Mouse (Mus musculus) left cerebral cortex, adult 8-10 months (tissue): ENCODE results near the gene Rps27rt. TPM values are rescaled to one million over a fixed set of nuclear protein-coding genes. Genes with fewer than 3 reads are reported as not detected.
"Not testable (repeated sequence)": the region's sequence is repeated elsewhere in the genome, so short reads cannot be mapped to it uniquely, and the experiment has no call there.

Source experiments
- DNase-seq, 2 experiments: peaks; one replicate each; pipeline ENCODE4 v3.0.0; 2022; ENCODE audit warnings: low spot score in 2 of 2
- total RNA-seq, 4 experiments: library from RNA; stranded (reverse); gene quantifications; 2 replicates each; pipeline ENCODE4 v1.2.4; 2022

Rps27rt gene
- total RNA-seq, 4 experiments from 2014 or later = 9.8 to 44.3 (median 37.3) TPM

- DNase-seq = no peak
Measured at GRCm38 (mm10) chr9:114986361-114986760, 3.8 kb upstream of the Rps27rt start.

- no peak for DNase-seq
Measured at GRCm38 (mm10) chr9:114985741-114986140, 3.2 kb upstream of the Rps27rt start.

DNA sequence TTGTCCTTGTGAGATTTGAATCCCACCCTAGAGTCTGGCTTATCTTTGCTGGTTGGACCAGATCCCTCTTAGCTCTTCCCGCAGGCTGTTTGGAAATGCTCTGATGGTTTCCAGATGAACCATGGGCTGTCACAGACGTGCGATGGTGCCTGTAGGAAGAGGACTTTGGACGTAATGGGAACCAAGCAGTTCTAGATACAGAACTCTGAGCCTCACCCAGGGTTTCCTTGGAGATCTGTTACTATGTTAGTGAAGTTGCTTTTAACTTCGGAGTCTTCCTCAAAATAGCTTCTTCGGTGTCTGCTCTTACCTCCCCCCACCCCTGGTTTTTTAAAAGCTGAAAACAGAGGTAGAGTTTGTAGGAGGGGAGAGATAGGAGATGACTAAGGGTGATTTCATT is 2.6 kb downstream of the Rps27rt start:
- DNase-seq = no peak

- DNase-seq = peak; percentile 57 to 84
Measured at GRCm38 (mm10) chr9:114978281-114979111, 4.0 kb downstream of the Rps27rt start, which contains the start of gene Osbpl10. Osbpl10 (plus strand) TSS chr9:114978569.

- DNase-seq = peak; percentile 25 to 72
Measured at GRCm38 (mm10) chr9:114977461-114978280, 4.9 kb downstream of the Rps27rt start.

DNA sequence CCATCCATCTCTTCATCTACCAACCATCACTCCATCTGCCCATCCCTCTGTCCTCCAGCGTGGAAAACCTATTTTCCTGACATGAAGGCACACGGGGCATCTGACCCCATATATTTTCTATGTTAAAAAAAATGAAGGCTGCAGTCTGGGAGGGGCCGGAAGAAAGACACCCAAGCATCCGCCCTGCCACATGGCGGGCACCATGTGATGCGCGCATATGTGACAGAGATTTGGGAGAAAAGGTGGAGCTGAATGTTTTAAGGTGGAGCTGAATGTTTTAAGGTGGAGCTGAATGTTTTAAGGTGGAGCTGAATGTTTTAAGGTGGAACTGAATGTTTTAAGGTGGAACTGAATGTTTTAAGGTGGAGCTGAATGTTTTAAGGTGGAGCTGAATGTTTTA is 16.3 kb downstream of the Rps27rt start:
- DNase-seq = not testable (repeated sequence)

GRCm38 (mm10) chr9:114964093-114964492 is 18.4 kb downstream of the Rps27rt start:
- no peak for DNase-seq

- DNase-seq = no peak
Measured at GRCm38 (mm10) chr9:114960844-114961243, 21.7 kb downstream of the Rps27rt start.

GRCm38 (mm10) chr9:114960043-114960789 is 22.3 kb downstream of the Rps27rt start:
- DNase-seq = no peak

GRCm38 (mm10) chr9:114956945-114957344 is 25.6 kb downstream of the Rps27rt start:
- DNase-seq = no peak

DNA sequence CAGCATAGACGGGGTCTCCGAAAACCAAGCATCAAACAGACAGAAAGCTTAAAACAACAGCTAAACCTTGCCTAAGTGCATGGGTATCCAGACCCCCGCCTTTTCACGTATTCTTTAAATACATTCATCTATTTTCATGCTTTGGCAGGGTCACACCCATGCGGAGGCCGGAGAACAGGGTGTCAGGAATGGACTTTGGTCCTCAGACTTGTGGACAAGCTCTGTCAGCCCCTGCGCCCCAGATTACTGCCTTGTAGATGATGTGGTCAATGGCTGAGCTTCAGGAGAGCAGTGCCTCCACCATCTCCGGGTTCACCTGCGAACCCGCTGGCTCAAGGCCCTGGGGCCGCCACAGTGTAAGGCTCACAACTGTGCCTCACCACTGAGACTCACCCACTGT is 27.2 kb downstream of the Rps27rt start:
- no peak for DNase-seq

DNA sequence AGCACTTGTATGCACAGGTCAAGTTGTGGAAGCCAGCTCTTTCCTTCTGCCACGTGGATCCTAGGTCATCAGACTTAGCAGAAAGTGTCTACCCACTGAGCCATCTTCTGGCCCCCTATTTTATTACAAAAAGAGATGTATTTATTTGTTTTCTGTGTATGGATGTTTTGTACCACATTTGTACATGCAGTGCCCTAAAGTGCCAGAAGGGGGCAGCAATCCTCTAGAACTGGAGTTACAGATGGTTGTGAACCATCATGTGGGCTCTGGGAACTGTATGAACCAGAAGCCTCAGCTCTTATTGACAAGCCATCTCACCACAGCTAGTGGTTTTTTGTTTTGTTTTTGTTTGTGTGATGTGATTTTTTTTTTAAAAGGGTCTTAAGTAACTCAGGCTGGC is 29.7 kb downstream of the Rps27rt start:
- DNase-seq = no peak

GRCm38 (mm10) chr9:114948395-114948794 is 34.1 kb downstream of the Rps27rt start:
- DNase-seq = no peak

- no peak for DNase-seq
Measured at GRCm38 (mm10) chr9:114945576-114945975, 37.0 kb downstream of the Rps27rt start.

- no peak for DNase-seq
Measured at GRCm38 (mm10) chr9:114944642-114945041, 37.9 kb downstream of the Rps27rt start.

DNA sequence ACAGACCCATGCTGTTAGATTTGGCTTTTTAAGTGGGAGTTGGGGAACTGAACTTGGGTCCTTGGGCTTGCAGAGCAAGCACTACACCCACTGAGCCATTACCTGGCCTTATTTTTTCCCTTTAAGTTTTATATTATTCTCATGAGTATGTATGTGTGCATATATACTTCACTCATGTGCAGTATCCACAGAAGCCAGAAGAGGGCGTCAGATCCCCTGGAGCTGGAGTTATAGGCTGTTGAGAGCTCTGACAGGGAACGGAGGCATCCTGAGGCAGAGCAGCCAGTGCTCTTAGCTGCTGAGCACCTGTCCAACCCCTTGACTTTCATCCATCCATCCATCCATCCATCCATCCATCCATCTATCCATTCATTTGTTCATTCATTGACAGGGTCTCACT is 45.9 kb downstream of the Rps27rt start:
- DNase-seq = no peak

- no peak for DNase-seq
Measured at GRCm38 (mm10) chr9:114935321-114935720, 47.2 kb downstream of the Rps27rt start.

- DNase-seq = no peak
Measured at GRCm38 (mm10) chr9:114934231-114934630, 48.3 kb downstream of the Rps27rt start.

GRCm38 (mm10) chr9:114933723-114934171 is 48.8 kb downstream of the Rps27rt start, which contains the start of gene Gpd1l:
Gpd1l (minus strand) TSS chr9:114933987.
- DNase-seq = peak; percentile 84 to 97

GRCm38 (mm10) chr9:114933037-114933722 is 49.4 kb downstream of the Rps27rt start:
- no peak for DNase-seq

DNA sequence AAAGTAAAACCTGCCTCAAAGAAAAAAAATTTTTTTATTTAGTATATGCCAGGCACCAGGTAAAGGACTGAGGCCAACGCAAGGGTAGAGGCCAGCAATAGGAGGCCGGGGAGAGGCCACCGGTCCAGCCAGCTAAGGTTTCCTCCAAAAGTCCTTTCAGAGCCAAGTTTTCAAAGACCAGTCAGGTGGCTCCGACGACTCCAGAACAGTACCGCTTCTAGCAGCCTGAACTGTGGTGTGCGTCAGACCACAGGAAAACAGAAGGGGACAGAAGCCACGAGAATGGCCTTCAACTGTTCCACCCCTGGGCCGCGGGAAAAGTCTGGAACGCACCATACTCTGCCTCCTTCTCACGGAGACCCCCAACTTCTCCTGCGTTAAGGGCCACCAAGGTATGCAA is 49.9 kb downstream of the Rps27rt start:
- no peak for DNase-seq
